Mouse (Mus musculus) 3134 (cell line): ENCODE data around the gene Ntpcr.

Experiments used
- DNase-seq: peaks from one replicate; pipeline ENCODE4 v3.0.0-alpha.2; 2011; ENCODE audit warnings: low spot score; ENCODE audit not compliant: insufficient read length; ENCODE audit errors: extremely low read depth

The Ntpcr gene

DNA sequence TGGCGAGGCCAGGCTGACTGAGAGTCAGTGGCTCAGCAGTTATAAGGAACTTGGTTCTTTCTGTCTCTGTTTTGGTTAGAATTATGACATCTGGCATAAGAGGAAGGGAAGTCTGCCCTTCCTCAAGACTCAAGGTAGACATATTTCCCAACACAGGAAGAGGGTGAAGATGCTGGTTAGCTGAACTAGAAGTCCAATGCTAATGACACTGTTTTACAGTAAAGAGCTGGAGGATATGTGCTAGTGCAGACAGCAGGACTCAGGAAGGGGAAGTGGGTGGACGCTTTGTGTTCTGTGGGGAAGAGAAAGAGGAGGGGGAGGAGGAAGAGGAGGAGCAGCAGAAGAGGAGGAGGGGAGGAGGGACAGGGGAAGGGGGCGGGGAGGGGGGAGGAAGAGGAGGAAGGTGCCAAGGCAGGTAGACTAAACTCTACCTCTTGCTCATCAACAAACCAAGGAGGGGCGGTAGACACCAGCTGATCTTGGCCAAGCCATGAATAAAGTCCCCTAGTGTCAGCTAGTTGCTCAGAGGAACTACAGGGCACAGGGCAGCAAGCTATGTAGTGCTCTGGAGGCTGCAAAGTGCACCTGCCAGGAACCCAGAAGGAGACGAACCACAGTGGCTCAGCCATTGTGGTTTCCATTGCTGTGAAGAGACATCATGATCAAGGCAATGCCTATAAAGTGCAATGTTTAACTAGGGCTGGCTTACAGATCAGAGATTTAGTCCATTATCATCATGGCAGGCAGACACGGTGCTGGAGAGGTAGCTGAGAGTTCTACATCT lies 4.5 kb upstream of the Ntpcr start:
- no peak for DNase-seq

DNA sequence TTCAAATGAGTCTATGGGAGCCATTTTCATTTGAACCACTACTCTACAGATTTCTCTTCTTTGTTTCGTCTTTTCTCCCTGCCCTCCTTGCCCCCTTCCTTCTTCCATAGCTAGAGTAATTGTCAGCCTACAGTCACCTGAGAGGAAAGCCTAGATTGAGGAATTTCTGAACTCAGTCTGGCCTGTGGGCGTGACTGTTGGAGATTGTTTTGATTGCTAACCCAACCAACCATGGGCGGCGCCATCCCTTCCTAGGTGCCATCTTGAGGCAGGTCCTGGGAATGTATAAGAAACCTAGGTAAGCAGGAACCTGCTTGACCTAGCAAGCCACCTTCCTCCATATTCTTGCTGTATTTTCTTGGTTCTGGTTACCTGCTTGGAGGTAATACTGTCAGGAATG lies 3.6 kb upstream of the Ntpcr start:
- no peak for DNase-seq

DNA sequence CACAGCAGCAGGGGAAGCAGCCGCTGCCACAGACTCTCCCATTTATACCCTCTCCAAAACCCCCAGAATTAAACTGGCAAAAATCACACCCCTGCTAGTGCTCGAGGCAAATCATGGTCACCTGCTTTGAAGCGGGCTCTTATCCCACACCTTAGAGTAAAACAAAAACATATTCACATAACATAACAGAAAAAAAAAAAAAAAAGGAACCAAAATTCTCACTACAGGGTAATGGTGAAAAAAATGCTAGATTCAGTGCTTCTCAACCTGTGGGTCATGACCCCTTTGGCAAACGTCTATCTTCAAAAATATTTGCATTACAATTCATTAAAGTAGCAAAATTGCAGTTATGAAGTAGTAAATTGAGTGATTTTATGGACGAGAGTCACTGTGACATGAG lies 2.8 kb upstream of the Ntpcr start:
- no peak for DNase-seq

DNA sequence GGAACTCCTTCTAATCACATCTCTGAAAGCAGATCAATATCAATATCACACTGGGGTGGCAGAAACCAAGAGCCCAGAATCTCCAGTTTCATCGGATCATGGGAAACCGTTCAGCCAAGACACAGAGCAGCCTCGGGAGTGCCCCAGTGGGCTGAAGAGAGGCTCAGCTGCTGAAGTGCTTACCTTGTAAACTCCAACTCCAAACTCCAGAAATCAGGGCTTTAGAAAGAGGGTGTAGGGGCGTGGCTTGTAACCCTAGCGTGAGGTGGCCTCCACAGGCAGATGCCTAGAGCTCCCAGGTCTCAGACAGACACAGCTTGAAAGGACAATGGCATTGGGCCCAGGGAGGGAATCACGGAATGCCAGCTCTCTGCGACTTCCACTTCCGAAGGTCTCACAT lies 2.0 kb upstream of the Ntpcr start:
- no peak for DNase-seq

DNA sequence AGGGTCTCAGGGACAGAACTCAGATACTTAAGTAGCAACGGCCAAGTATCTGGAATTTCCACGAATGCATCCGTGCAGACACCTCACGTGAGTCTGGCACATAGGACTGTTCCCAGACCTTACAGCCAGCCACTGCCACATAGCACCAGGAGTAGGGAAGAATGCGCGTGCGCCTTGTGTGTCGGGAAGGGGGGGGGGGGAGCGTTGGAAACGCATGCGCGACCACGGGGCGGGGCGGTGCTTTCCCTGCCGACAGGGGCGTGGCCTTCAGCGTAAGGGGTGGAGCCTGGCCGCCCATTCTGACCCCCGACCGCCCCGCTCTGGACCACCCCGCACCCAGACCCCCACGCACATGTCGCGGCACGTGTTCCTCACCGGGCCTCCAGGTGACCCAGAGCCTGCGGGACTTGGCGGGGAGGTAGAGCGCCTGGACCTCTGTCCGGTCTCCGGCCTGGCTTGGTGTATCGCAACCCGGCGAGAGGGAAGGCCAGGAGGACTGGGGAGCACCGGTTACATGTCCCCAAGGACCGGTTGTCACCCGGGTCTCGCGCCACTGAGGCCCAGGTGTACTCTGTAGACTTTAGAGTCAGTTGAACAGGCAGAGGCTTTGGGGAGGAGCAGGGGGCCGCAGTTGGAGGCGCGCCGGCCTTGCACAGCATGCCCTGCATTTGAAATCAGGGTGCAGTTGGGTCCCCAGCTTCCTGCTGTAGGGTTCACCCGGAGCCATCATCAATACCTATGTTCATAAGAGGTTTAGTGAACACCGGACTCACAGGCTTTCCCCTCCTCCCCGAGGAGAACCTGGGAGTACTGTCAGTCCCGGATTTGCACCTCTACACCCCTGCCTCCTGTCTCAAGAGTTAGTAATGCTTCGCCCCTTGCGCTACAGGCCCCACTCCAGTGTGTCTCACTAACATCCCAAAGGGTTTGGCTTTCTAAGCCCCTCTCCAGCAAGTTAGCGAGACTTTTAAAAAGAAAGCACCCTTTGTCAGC lies 4.5 kb downstream of the Ntpcr start:
- peak; percentile 85 for DNase-seq

GRCm38 (mm10) chr8:125738956-125739355 lies 9.2 kb downstream of the Ntpcr start:
- no peak for DNase-seq

DNA sequence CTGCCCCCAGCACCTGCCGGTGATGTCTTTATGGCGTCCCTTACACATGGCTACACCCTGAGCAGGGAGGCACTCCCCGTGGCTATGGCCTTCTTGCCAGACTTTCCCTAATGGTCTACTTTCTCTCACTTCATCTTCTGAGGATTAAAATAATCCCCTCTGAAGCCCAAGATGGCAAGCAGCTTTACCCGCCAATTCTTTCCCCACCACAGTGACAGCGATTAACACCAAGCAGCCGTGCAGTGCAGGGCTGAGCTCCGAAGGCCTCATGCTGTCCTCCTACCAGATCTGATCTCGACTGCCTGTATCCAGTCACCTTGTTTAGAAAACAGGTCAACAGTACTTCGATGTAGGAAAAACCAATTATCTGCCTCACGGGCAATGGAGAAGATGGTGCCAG lies 10.9 kb downstream of the Ntpcr start:
- DNase-seq = no peak

- DNase-seq = no peak
Observed at GRCm38 (mm10) chr8:125741377-125741776, 11.6 kb downstream of the Ntpcr start.

DNA sequence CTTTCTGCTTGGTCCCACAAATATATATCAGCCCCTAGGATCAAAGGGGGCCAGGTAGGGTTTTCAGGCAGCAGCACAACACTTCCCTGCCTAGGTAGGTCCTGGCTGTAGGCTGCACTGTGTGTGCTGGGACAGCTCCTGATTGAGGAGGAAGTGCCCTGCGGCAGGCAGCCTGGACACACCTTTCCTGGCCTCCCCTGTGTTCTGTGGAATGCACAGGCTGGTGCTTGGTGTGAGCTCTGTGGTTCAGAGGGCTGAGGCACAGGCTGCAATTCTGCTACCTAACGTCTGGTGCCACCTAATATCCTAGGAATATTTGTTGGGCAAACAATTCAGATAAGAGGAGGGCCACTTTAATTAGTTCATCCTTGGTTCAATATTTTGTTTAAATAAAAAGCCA lies 12.1 kb downstream of the Ntpcr start:
- DNase-seq = no peak

- DNase-seq = no peak
Observed at GRCm38 (mm10) chr8:125742406-125742805, 12.6 kb downstream of the Ntpcr start.

GRCm38 (mm10) chr8:125744914-125745576 lies 15.3 kb downstream of the Ntpcr start:
- no peak for DNase-seq

- no peak for DNase-seq
Observed at GRCm38 (mm10) chr8:125747390-125747789, 17.6 kb downstream of the Ntpcr start.

- DNase-seq = no peak
Observed at GRCm38 (mm10) chr8:125750846-125751245, 21.1 kb downstream of the Ntpcr start.

DNA sequence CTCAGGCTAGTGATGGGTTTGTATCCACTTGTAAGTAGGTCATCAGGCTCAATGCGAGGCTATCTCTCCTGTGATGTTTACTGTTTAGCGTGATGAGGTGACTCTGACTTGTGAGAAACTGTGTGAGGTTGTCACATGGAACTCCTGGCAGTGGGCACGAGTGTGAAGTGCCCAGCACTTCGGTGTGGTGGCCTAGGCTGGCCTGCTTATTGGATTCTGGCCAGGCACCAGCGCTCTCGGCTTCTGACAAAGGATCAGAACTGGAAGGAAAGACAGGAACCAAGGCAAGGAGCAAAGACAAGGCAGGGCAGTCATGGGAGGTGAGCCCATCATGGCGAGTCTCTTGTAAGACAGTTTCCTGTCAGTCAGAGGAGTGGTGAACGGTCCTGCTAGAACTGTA lies 26.1 kb downstream of the Ntpcr start:
- no peak for DNase-seq

DNA sequence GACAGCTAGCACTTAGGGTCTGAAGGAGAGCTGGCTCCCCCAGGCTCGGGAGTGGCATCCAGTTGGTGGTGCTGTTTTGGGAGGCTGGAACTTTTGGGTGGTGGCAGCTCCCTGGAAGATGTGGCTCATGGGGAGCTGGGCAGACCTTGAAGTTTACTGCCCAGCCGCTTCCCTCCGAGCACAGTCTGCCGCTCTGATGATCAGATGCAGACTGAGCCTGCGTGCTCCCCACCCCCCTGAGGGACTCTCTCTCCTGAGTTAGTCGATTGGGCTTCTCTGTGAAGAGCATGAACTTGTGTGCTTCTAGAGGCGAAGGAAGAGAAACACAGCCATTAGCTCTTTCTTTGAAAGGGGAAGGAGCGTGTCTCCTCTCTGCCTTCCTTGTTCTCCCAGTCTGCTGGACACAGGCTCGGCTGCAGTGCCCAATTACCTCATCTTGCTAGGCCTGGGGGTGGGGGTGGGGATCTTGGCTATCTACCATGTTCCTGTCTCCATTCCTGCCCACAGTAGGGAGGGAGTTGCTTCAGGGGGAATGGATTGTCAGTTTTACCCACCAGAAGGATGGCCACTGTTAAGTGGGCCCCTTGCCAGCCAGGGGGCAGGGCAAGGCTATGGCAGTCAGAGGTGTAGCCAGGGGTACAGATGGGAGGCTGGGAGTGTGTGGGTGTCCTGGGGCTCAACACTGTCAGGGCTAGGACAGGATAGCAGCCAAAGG lies 26.8 kb downstream of the Ntpcr start:
- DNase-seq = no peak

GRCm38 (mm10) chr8:125757106-125757496 lies 27.3 kb downstream of the Ntpcr start:
- DNase-seq = no peak

DNA sequence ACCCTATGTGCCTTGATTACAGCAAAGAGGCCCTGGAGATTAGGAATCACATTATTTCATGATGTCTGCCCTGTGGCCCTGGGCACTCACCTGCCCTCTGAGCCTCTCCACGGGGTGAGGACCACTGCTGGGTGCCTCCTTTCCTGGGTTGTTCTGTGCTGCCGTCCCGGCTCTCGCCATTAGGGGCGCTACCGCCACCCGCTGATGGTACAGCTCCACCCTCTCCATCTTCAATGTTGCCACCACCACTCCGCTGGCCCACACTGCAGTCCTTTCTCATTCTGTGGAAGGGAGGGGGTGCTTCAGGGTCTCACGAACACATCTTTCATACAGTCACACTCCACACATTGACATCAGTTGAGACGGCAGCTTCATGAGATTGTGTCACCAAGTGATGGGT lies 29.3 kb downstream of the Ntpcr start:
- DNase-seq = no peak

- DNase-seq = no peak
Observed at GRCm38 (mm10) chr8:125763066-125763786, 33.5 kb downstream of the Ntpcr start.

GRCm38 (mm10) chr8:125768079-125768478 lies 38.3 kb downstream of the Ntpcr start:
- DNase-seq = no peak

DNA sequence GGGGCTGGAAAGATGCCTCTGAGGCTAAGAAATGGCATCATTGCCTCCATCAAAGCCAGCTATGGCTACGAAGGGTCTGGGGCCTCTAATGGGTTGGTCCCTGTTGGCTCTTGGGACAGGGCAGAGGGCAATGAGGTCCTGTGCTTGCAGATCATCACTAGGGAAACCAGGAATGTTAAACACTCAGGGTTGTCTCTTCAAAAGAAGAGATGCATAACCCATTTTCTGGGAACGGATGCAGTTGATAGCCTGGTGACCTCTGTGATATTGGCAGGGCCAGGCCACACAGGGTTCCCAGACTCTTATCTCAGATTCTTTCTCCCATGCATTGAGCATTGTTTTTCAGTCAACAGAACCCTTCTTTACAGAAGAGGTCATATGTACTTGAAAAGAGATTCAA lies 42.5 kb downstream of the Ntpcr start:
- no peak for DNase-seq
